Mouse (Mus musculus): ENCODE data around the gene Rps3. TPM values are rescaled to one million over a fixed set of nuclear protein-coding genes. Genes with fewer than 3 reads are reported as not detected.

Gene Rps3
- polyA plus RNA-seq, 1 experiment from 2014 or later: 696 TPM

GRCm38 (mm10) chr7:99443164-99443563, 40.4 kb downstream of the Rps3 start:
- no peak overlapping the region for H3K9ac ChIP-seq (ENCODE audit: low read depth, low read length)
- WGBS: 59% methylated on average over 5 of the region's 5 CpGs
- DNase-seq (ENCODE audit: low spot score) (no peak), ATAC-seq (ENCODE audit: low FRiP score) (no peak)
- no peak overlapping the region for H3K4me2 ChIP-seq (replicated peaks; ENCODE audit: low read depth, low read length)
- H3K36me3 ChIP-seq (ENCODE audit: control insufficient read depth, insufficient read depth, low read length): no peaks in the 10 kb centered on the region
- H3K27ac ChIP-seq (ENCODE audit: low read depth, low read length): no peak overlapping the region
- no peaks in the 10 kb centered on the region for H3K27me3 ChIP-seq (ENCODE audit: control insufficient read depth, insufficient read depth, low read length)
- H3K4me3 ChIP-seq (ENCODE audit: low read depth, low read length): no peak overlapping the region
- H3K4me1 ChIP-seq (replicated peaks; ENCODE audit: control insufficient read depth, insufficient read depth, low read length): peaks cover 3% of the 10 kb centered on the region; the same call in 1 of the 2 replicates
- H3K9me3 ChIP-seq (ENCODE audit: control insufficient read depth, low read length): no peaks in the 10 kb centered on the region

- H3K27ac ChIP-seq (ENCODE audit: low read depth, low read length): no peak overlapping the region
- no peaks in the 10 kb centered on the region for H3K36me3 ChIP-seq (ENCODE audit: control insufficient read depth, insufficient read depth, low read length)
- H3K9ac ChIP-seq (ENCODE audit: low read depth, low read length): 0 out of 2 replicates have a peak overlapping the region, but pooled peaks have one; percentile 12
- no peak overlapping the region for H3K4me3 ChIP-seq (ENCODE audit: low read depth, low read length)
- DNase-seq (ENCODE audit: low spot score) (peak; percentile 19), ATAC-seq (ENCODE audit: low FRiP score) (no peak)
- no peaks in the 10 kb centered on the region for H3K9me3 ChIP-seq (ENCODE audit: control insufficient read depth, low read length)
- H3K4me1 ChIP-seq (replicated peaks; ENCODE audit: control insufficient read depth, insufficient read depth, low read length): peaks cover 7% of the 10 kb centered on the region
- H3K4me2 ChIP-seq (replicated peaks; ENCODE audit: low read depth, low read length): no peak overlapping the region
- WGBS: 33% methylated on average over 6 of the region's 6 CpGs
- H3K27me3 ChIP-seq (ENCODE audit: control insufficient read depth, insufficient read depth, low read length): no peaks in the 10 kb centered on the region
Observed at GRCm38 (mm10) chr7:99441534-99442072, 41.9 kb downstream of the Rps3 start.

DNA sequence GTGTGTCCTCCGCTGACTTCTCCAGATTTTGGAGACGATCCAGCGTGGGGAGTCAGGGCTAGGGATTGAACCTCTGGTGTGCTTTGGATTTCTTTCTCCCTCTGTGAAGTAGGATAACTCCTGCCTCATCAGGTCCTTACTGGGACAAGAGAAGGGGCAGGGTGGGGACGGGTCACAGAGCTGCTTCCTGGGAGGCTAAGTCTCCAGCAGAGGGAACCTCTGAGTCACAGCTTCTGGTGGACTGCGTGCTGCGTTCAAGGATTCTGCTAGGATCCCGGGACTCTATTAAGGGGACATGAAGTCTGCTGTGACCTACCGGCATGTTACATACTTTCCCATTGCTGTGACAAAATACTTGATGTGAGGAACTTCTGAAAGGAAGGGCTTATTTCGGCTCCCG, 44.7 kb downstream of the Rps3 start:
- Histone ChIP-seq H3K4me3 (ENCODE audit: low read depth, low read length) (no peak overlapping the region), H3K9me3 (ENCODE audit: control insufficient read depth, low read length) (no peaks in the 10 kb centered on the region), H3K4me1 (replicated peaks; ENCODE audit: control insufficient read depth, insufficient read depth, low read length) (peaks cover 7% of the 10 kb centered on the region), H3K27me3 (ENCODE audit: control insufficient read depth, insufficient read depth, low read length) (no peaks in the 10 kb centered on the region), H3K9ac (ENCODE audit: low read depth, low read length) (no peak overlapping the region), H3K27ac (ENCODE audit: low read depth, low read length) (no peak overlapping the region), H3K36me3 (ENCODE audit: control insufficient read depth, insufficient read depth, low read length) (no peaks in the 10 kb centered on the region), H3K4me2 (replicated peaks; ENCODE audit: low read depth, low read length) (no peak overlapping the region)
- DNase-seq (ENCODE audit: low spot score): no peak
- ATAC-seq (ENCODE audit: low FRiP score): no peak
- 68% methylated on average over 10 of the region's 10 CpGs for WGBS

DNA sequence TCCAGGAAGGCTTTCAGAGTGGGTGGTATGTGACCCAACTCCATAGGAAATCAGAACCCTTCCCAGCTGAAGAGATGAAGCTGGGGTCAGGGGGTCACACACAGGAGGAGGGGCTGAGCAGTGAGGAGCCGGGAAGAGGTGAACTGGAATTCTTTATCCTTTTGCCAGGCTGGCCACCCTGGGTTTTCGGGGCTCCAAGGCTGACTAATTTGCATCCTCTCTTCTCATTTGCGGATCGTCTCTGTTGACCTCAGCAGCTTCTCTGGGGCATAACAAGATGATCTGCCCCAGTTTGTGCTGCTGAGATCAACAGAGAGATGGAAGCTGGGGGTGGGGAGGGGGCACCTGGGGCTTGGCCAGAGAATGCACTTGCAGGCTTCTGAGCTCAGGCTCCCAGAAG, 47.0 kb downstream of the Rps3 start:
- H3K27ac ChIP-seq (ENCODE audit: low read depth, low read length): peak overlapping the region; percentile 56; the same call in 1 of the 2 replicates
- H3K27me3 ChIP-seq (ENCODE audit: control insufficient read depth, insufficient read depth, low read length): no peaks in the 10 kb centered on the region
- 3% methylated on average over 4 of the region's 4 CpGs for WGBS
- H3K4me2 ChIP-seq (replicated peaks; ENCODE audit: low read depth, low read length): no peak overlapping the region
- H3K9me3 ChIP-seq (ENCODE audit: control insufficient read depth, low read length): no peaks in the 10 kb centered on the region
- H3K4me3 ChIP-seq (ENCODE audit: low read depth, low read length): no peak overlapping the region
- peak; percentile 21 for DNase-seq (ENCODE audit: low spot score)
- no peak for ATAC-seq (ENCODE audit: low FRiP score)
- no peaks in the 10 kb centered on the region for H3K36me3 ChIP-seq (ENCODE audit: control insufficient read depth, insufficient read depth, low read length)
- H3K4me1 ChIP-seq (replicated peaks; ENCODE audit: control insufficient read depth, insufficient read depth, low read length): peaks cover 7% of the 10 kb centered on the region
- H3K9ac ChIP-seq (ENCODE audit: low read depth, low read length): no peak overlapping the region

DNA sequence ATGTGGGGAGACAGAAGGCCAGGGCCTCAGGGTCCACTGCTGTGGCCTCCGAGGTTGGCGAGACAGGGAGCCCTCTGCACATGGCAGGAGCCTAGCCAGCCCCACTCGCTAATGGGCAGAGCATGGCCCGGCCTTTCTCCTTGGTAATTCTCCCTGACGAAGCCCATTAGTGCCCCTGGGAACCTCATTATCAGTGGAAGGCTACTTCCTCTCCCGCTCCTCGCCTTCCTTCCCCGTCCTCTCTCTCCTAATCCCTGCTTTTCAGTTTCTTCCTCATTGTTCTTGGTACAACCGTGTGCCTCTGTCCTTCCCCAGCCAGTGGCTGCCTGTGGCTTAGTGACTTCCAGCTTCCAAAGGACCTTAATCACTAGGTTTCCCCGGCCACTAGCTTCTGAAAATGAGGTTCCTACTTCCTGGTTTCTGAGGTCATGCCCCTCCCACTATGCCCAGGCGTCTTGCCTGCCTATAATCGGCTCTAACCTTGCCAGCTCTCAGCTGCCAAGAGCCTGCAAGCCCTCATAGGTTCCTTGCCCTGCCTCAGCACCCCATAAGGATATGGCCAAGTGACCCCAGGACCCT, 48.8 kb downstream of the Rps3 start:
- Histone ChIP-seq H3K27ac (ENCODE audit: low read depth, low read length) (no peak overlapping the region), H3K9ac (ENCODE audit: low read depth, low read length) (no peak overlapping the region), H3K36me3 (ENCODE audit: control insufficient read depth, insufficient read depth, low read length) (no peaks in the 10 kb centered on the region), H3K4me2 (replicated peaks; ENCODE audit: low read depth, low read length) (no peak overlapping the region), H3K4me1 (replicated peaks; ENCODE audit: control insufficient read depth, insufficient read depth, low read length) (peaks cover 7% of the 10 kb centered on the region), H3K4me3 (ENCODE audit: low read depth, low read length) (no peak overlapping the region), H3K27me3 (ENCODE audit: control insufficient read depth, insufficient read depth, low read length) (no peaks in the 10 kb centered on the region), H3K9me3 (ENCODE audit: control insufficient read depth, low read length) (no peaks in the 10 kb centered on the region)
- WGBS: 52% methylated on average over 12 of the region's 12 CpGs
- no peak for DNase-seq (ENCODE audit: low spot score)
- no peak for ATAC-seq (ENCODE audit: low FRiP score)

GRCm38 (mm10) chr7:99432863-99433262, 50.7 kb downstream of the Rps3 start:
- H3K4me3 ChIP-seq (ENCODE audit: low read depth, low read length): no peak overlapping the region
- H3K9ac ChIP-seq (ENCODE audit: low read depth, low read length): no peak overlapping the region
- H3K27me3 ChIP-seq (ENCODE audit: control insufficient read depth, insufficient read depth, low read length): no peaks in the 10 kb centered on the region
- no peak for DNase-seq (ENCODE audit: low spot score)
- H3K36me3 ChIP-seq (ENCODE audit: control insufficient read depth, insufficient read depth, low read length): no peaks in the 10 kb centered on the region
- H3K4me1 ChIP-seq (replicated peaks; ENCODE audit: control insufficient read depth, insufficient read depth, low read length): peaks cover 7% of the 10 kb centered on the region
- H3K4me2 ChIP-seq (replicated peaks; ENCODE audit: low read depth, low read length): no peak overlapping the region
- no peak for ATAC-seq (ENCODE audit: low FRiP score)
- no peak overlapping the region for H3K27ac ChIP-seq (ENCODE audit: low read depth, low read length)
- 88% methylated on average over 6 of the region's 6 CpGs for WGBS
- no peaks in the 10 kb centered on the region for H3K9me3 ChIP-seq (ENCODE audit: control insufficient read depth, low read length)

DNA sequence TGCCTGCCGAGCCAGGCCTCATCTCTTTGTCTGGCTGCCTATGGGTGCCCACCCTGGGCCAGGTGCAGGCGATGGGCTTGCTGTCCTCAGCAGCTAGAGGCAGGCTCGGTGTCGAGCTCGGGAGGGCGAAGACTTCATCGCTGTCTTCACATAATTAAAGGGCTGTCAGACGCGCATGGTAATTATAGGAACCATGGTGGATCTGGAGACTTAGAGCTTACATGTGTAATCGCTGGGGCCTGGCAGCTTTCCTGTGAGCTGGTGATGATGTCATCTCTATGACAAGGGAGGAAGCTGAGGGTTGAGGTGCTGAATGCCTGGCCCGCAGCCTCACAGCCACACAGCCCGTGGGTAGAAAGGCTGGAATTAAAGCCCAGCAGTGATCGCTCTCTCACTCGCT, 51.3 kb downstream of the Rps3 start:
- no peak overlapping the region for H3K9ac ChIP-seq (ENCODE audit: low read depth, low read length)
- H3K27me3 ChIP-seq (ENCODE audit: control insufficient read depth, insufficient read depth, low read length): no peaks in the 10 kb centered on the region
- H3K27ac ChIP-seq (ENCODE audit: low read depth, low read length): no peak overlapping the region
- no peak for DNase-seq (ENCODE audit: low spot score)
- no peaks in the 10 kb centered on the region for H3K9me3 ChIP-seq (ENCODE audit: control insufficient read depth, low read length)
- no peak overlapping the region for H3K4me2 ChIP-seq (replicated peaks; ENCODE audit: low read depth, low read length)
- H3K36me3 ChIP-seq (ENCODE audit: control insufficient read depth, insufficient read depth, low read length): no peaks in the 10 kb centered on the region
- no peak; the same call in 1 of the 2 replicates for ATAC-seq (ENCODE audit: low FRiP score)
- H3K4me3 ChIP-seq (ENCODE audit: low read depth, low read length): no peak overlapping the region
- peaks cover 7% of the 10 kb centered on the region for H3K4me1 ChIP-seq (replicated peaks; ENCODE audit: control insufficient read depth, insufficient read depth, low read length)
- WGBS: 74% methylated on average over 14 of the region's 14 CpGs

DNA sequence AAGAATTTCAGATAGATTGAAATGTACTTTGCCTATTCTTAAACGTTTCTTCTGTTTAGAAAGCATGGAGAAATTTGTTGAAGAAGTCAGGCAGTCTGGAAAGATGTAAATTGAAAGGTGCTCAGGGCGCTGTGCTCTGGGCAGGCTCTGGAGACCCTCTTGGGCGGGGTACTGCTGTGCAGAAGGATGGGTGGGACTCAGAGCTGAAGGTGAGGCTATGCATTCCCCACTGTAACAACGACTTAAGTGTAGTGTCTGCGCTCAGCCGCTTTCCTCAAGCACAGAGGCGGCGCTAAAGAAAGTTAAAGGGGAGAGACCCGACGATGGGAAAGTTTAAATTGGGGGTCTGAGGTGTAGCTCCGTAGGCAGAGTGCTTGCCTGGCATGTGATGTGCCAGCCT, 53.3 kb downstream of the Rps3 start:
- Histone ChIP-seq H3K27ac (ENCODE audit: low read depth, low read length) (no peak overlapping the region), H3K9ac (ENCODE audit: low read depth, low read length) (no peak overlapping the region), H3K9me3 (ENCODE audit: control insufficient read depth, low read length) (no peaks in the 10 kb centered on the region), H3K4me1 (replicated peaks; ENCODE audit: control insufficient read depth, insufficient read depth, low read length) (no peaks in the 10 kb centered on the region; the same call in 1 of the 2 replicates), H3K4me3 (ENCODE audit: low read depth, low read length) (no peak overlapping the region), H3K36me3 (ENCODE audit: control insufficient read depth, insufficient read depth, low read length) (no peaks in the 10 kb centered on the region), H3K4me2 (replicated peaks; ENCODE audit: low read depth, low read length) (no peak overlapping the region), H3K27me3 (ENCODE audit: control insufficient read depth, insufficient read depth, low read length) (no peaks in the 10 kb centered on the region)
- no peak for ATAC-seq (ENCODE audit: low FRiP score)
- 77% methylated on average over 11 of the region's 11 CpGs for WGBS
- DNase-seq (ENCODE audit: low spot score): no peak

DNA sequence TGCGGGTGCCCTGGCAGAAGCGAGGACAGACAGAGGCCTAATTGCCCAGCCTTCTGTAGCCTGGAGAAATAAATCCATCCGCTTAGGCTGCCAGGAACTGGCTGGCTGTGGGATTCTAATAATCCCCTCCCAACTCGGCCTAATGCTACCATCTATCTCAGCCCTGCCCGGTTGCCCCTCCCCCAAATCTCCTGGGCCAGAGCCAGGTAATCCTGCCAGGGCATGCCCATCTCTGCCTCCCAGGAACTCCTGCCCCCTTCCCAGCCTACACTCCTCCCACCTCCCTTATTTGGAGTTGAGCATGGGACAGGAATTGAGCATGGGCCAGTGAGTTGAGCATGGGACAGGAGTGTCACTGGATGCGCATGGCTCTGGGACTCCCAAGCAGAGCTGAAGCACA, 53.8 kb downstream of the Rps3 start:
- H3K4me1 ChIP-seq (replicated peaks; ENCODE audit: control insufficient read depth, insufficient read depth, low read length): no peaks in the 10 kb centered on the region; the same call in 1 of the 2 replicates
- DNase-seq (ENCODE audit: low spot score) (no peak), ATAC-seq (ENCODE audit: low FRiP score) (no peak)

More for the DNA sequence above, 53.8 kb downstream of the Rps3 start:
- Histone ChIP-seq H3K4me2 (replicated peaks; ENCODE audit: low read depth, low read length) (no peak overlapping the region), H3K27ac (ENCODE audit: low read depth, low read length) (no peak overlapping the region), H3K36me3 (ENCODE audit: control insufficient read depth, insufficient read depth, low read length) (no peaks in the 10 kb centered on the region), H3K4me3 (ENCODE audit: low read depth, low read length) (no peak overlapping the region), H3K9me3 (ENCODE audit: control insufficient read depth, low read length) (no peaks in the 10 kb centered on the region), H3K27me3 (ENCODE audit: control insufficient read depth, insufficient read depth, low read length) (no peaks in the 10 kb centered on the region), H3K9ac (ENCODE audit: low read depth, low read length) (no peak overlapping the region)
- 69% methylated on average over 6 of the region's 6 CpGs for WGBS
